ENCODE assay signal across 8 mouse cellular contexts in genomic region chr1:59762651-59763163, GRCm38 (mm10). TPM values are rescaled to one million over a fixed set of nuclear protein-coding genes. Genes with fewer than 3 reads are reported as not detected.
A peak's percentile ranks its signal among the peaks of the same experiment; 100 is the strongest.
DNase-seq lines count a peak whose midpoint lies in the region; ATAC-seq lines count a peak whose summit lies in the region.

No protein-coding gene starts in this region.

- peak overlapping the region; percentile 98 for H3K27ac ChIP-seq in forebrain, embryonic 10.5 days
- peak overlapping the region; percentile 97 for H3K27ac ChIP-seq in hindbrain, embryonic 16.5 days (ENCODE audit: low read depth, low read length)
- H3K27ac ChIP-seq in limb, embryonic 10.5 days: peak overlapping the region; percentile 100
- H3K27ac ChIP-seq in stomach, embryonic 15.5 days: peak overlapping the region; percentile 99

- peak overlapping the region; percentile 77 for H3K4me3 ChIP-seq in forebrain, embryonic 10.5 days
- peak overlapping the region; percentile 64 for H3K4me3 ChIP-seq in hindbrain, embryonic 16.5 days (ENCODE audit: low read length)
- peak overlapping the region; percentile 90 for H3K4me3 ChIP-seq in limb, embryonic 10.5 days
- peak overlapping the region; percentile 87 for H3K4me3 ChIP-seq in stomach, embryonic 15.5 days (replicated peaks)

- ATAC-seq in hindbrain, embryonic 16.5 days: peak; percentile 67
- ATAC-seq in stomach, embryonic 15.5 days (ENCODE audit: insufficient read depth, low FRiP score, low read depth): peak; percentile 20

- peaks cover 36% of the 10 kb centered on the region for H3K4me1 ChIP-seq in forebrain, embryonic 10.5 days
- peaks cover 10% of the 10 kb centered on the region for H3K4me1 ChIP-seq in hindbrain, embryonic 16.5 days (ENCODE audit: control insufficient read depth, insufficient read depth, low read depth, low read length)
- H3K4me1 ChIP-seq in limb, embryonic 10.5 days: peaks cover 18% of the 10 kb centered on the region
- peaks cover 7% of the 10 kb centered on the region; the same call in 1 of the 2 replicates for H3K4me1 ChIP-seq in stomach, embryonic 15.5 days

- H3K9me3 ChIP-seq in forebrain, embryonic 10.5 days: no peaks in the 10 kb centered on the region
- no peaks in the 10 kb centered on the region for H3K9me3 ChIP-seq in hindbrain, embryonic 16.5 days (ENCODE audit: control insufficient read depth, low read length)
- H3K9me3 ChIP-seq in limb, embryonic 10.5 days (replicated peaks): no peaks in the 10 kb centered on the region
- no peaks in the 10 kb centered on the region for H3K9me3 ChIP-seq in stomach, embryonic 15.5 days

- no peaks in the 10 kb centered on the region for H3K27me3 ChIP-seq in forebrain, embryonic 10.5 days (ENCODE audit: poor library complexity, severe bottlenecking)
- H3K27me3 ChIP-seq in hindbrain, embryonic 16.5 days (replicated peaks; ENCODE audit: control insufficient read depth, insufficient read depth, low read length): no peaks in the 10 kb centered on the region
- H3K27me3 ChIP-seq in limb, embryonic 10.5 days (ENCODE audit: low read depth, poor library complexity, severe bottlenecking): no peaks in the 10 kb centered on the region
- H3K27me3 ChIP-seq in stomach, embryonic 15.5 days (replicated peaks): no peaks in the 10 kb centered on the region

- peak overlapping the region; percentile 83 for H3K9ac ChIP-seq in hindbrain, embryonic 16.5 days (ENCODE audit: low read depth, low read length)
- peak overlapping the region; percentile 78 for H3K9ac ChIP-seq in stomach, embryonic 15.5 days

- WGBS in forebrain, embryonic 10.5 days: under 1% methylated on average over 44 of the region's 44 CpGs
- WGBS in hindbrain, embryonic 16.5 days: 0% methylated on average over 44 of the region's 44 CpGs
- WGBS in limb, embryonic 10.5 days: under 1% methylated on average over 44 of the region's 44 CpGs
- WGBS in stomach, embryonic 15.5 days: under 1% methylated on average over 44 of the region's 44 CpGs

- H3K36me3 ChIP-seq in forebrain, embryonic 10.5 days (replicated peaks): no peaks in the 10 kb centered on the region
- no peaks in the 10 kb centered on the region for H3K36me3 ChIP-seq in hindbrain, embryonic 16.5 days (ENCODE audit: control insufficient read depth, insufficient read depth, low read length)
- H3K36me3 ChIP-seq in limb, embryonic 10.5 days: no peaks in the 10 kb centered on the region
- H3K36me3 ChIP-seq in stomach, embryonic 15.5 days: no peaks in the 10 kb centered on the region

- peak overlapping the region; percentile 75 for H3K4me2 ChIP-seq in hindbrain, embryonic 16.5 days (ENCODE audit: low read length)
- H3K4me2 ChIP-seq in stomach, embryonic 15.5 days: peak overlapping the region; percentile 85

- peak; percentile 23 for DNase-seq in retina, adult 2 months (ENCODE audit: low read depth, low spot score)
- DNase-seq in retina, embryonic 14.5 days (ENCODE audit: low spot score): no peak
- peak; percentile 66 for DNase-seq in adrenal gland, postnatal 10 days
- no peak for DNase-seq in forebrain, embryonic 10.5 days (ENCODE audit: extremely low spot score, low spot score)
- DNase-seq in limb, embryonic 10.5 days (ENCODE audit: low spot score): peak; percentile 77
- peak; percentile 73 for DNase-seq in mesoderm, embryonic 11.5 days (ENCODE audit: low read depth, low spot score)

RNA-seq across cellular contexts. Expression of gene Bmpr2, which starts 0.5 kb away (rescaled TPM):
- 10 to 100 TPM; 49.2 to 55.0 TPM for total RNA-seq in adrenal gland, postnatal 10 days (2021)
- 5.4 and 5.9 TPM in 2 replicates for polyA plus RNA-seq in forebrain, embryonic 10.5 days (2016; fragmentation: Nextera tagmentation; extraction: Ambion mirVana)
- 9.6 and 10.1 TPM in 2 replicates for polyA plus RNA-seq in hindbrain, embryonic 16.5 days (2015; fragmentation: Nextera tagmentation; extraction: Ambion mirVana)
- 5.1 and 8.0 TPM in 2 replicates for polyA plus RNA-seq in limb, embryonic 10.5 days (2016; fragmentation: Nextera tagmentation; extraction: Ambion mirVana)
- polyA plus RNA-seq in stomach, embryonic 15.5 days (2015; fragmentation: Nextera tagmentation; extraction: Ambion mirVana): 7.8 and 7.9 TPM in 2 replicates

Comparison
In these comparisons a context has a peak if more than half of its experiments do, and no peak if none do; other contexts are left out.
1. DNase-seq: peak in retina, adult 2 months (single experiment), adrenal gland, postnatal 10 days (single experiment), limb, embryonic 10.5 days (single experiment) and mesoderm, embryonic 11.5 days (single experiment); none in retina, embryonic 14.5 days (single experiment) and forebrain, embryonic 10.5 days (single experiment).
2. Peak in every context shown above with its lines, with median percentiles within 50 percentile points of each other: H3K27ac ChIP-seq and H3K4me3 ChIP-seq.